Mouse (Mus musculus) heart, adult 2 months (tissue): ENCODE measurements around the gene Ms4a14.

Source experiments
- CTCF ChIP-seq: fragments of 200-600 bp; IDR thresholded peaks from 2 replicates; pipeline ENCODE4 v1.8.1; 2022; ENCODE audit warnings: antibody characterized with exemption, mild to moderate bottlenecking, moderate library complexity
- EP300 ChIP-seq: fragments of 200-500 bp; IDR thresholded peaks from 2 replicates; pipeline ENCODE4 v1.6.1; 2011; ENCODE audit warnings: low read depth, low read length, control low read depth; ENCODE audit not compliant: insufficient read depth

DNA sequence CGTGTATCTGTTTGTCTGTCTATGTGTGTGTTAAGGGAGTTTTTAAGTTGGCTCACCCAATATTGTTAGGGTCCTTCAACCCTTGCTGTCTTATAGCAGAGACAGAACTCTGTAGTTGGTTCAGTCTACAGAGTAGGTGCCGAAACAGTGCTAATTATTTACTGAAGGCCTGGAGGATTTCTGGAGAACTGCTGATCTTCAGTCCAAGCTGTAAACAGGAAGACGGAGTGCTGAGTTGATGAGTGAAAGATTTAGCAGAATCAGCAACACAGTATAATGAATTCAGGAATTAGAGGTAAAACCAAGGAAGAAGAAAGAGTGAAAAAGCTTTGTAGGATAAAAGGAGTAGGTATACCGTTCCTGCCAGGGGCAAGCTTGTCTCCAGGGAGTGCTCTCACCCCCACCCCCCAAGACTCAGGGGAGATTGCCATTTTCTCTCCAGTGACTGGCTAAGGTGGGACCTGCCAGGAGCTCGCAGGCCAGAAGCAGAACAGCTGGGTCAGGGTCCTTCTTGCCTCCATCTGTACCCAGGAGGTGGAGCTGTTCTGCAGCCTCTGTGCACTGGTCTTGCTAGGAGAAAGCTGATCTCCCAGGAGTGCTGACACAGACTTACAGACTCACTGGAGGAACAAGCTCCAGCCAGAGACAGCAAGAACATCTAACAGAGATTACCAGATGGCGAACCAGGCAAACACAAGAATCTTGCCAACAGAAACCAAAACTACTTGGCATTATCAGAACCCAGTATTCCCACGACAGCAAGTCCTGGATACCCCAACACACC, 35.6 kb upstream of the Ms4a14 start:
- TF ChIP-seq CTCF: 0 out of 2 replicates have a peak, but pooled peaks have one; percentile 17
- TF ChIP-seq EP300: no peak
